19 mouse cellular contexts compared by ENCODE assay signal in the genomic region with DNA sequence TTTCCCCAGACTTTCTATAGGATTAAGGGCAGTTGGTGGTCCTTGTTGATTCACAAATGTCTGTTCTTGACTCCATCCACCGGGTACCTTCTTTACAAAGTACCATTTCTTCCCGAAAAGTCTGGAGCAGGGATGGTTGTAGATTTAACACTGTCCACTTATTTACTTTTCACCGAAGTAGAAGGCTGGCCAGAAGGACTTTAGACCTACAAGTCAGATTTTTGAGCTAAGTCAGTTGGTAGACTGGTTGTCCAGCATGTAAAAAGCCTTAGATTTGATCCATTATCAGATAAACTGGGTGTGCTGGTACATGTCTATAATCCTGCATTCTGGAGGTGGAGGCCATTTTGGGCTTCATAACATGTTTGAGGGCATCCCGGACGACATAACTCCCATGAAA.
"Had no signal": no experiment of that assay in that cellular context is flagged by ENCODE, and none has a peak within 500 bp of the region (broad histone marks: within the 10 kb centered on the region; RNA-seq: fewer than 3 reads in every experiment).

No protein-coding gene starts in this region.

- H3K36me3 ChIP-seq: midbrain, embryonic 10.5 days; midbrain, embryonic 12.5 days; neural tube, embryonic 13.5 days; neural tube, embryonic 15.5 days had no signal

- H3K27ac ChIP-seq: midbrain, embryonic 10.5 days; midbrain, embryonic 12.5 days; neural tube, embryonic 13.5 days; neural tube, embryonic 15.5 days had no signal

- H3K4me3 ChIP-seq: midbrain, embryonic 10.5 days; midbrain, embryonic 12.5 days; myocyte; neural tube, embryonic 13.5 days; neural tube, embryonic 15.5 days had no signal

- H3K4me2 ChIP-seq: lung, embryonic 14.5 days; midbrain, embryonic 12.5 days; neural tube, embryonic 13.5 days; neural tube, embryonic 15.5 days had no signal

- H3K4me1 ChIP-seq: midbrain, embryonic 10.5 days; midbrain, embryonic 12.5 days; neural tube, embryonic 13.5 days; neural tube, embryonic 15.5 days had no signal

- H3K9ac ChIP-seq: lung, embryonic 14.5 days; midbrain, embryonic 12.5 days; neural tube, embryonic 13.5 days; neural tube, embryonic 15.5 days had no signal

- DNase-seq: lung, adult 18-20 months; lung, embryonic 14.5 days; lung, postnatal 10 days; lung, postnatal 4 days; midbrain, embryonic 14.5 days; retina, postnatal 1 day; right cerebral cortex, adult 18-20 months; right cerebral cortex, postnatal 25 days; right cerebral cortex, postnatal 4 days; spleen, adult 18-20 months; thymus, adult 18-20 months; thymus, postnatal 14 days; thymus, postnatal 36 days had no signal

- H3K9me3 ChIP-seq: midbrain, embryonic 10.5 days; midbrain, embryonic 12.5 days; neural tube, embryonic 13.5 days; neural tube, embryonic 15.5 days had no signal

- ATAC-seq: midbrain, embryonic 16.5 days had no signal

- H3K27me3 ChIP-seq: midbrain, embryonic 12.5 days; neural tube, embryonic 13.5 days; neural tube, embryonic 15.5 days had no signal
